Mouse (Mus musculus) neural tube, embryonic 12.5 days (tissue): ENCODE data around the gene Pdzph1. TPM values are rescaled to one million over a fixed set of nuclear protein-coding genes. Genes with fewer than 3 reads are reported as not detected.

ENCODE experiments used
- ATAC-seq: fragments of 200-750 bp; cut with Nextera tagmentation; 2 replicates; pipeline ENCODE4 v1.8.0; 2017; ENCODE audit warnings: low read depth, mild to moderate bottlenecking, moderate TSS enrichment, moderate library complexity; ENCODE audit not compliant: low FRiP score
- H3K27ac ChIP-seq: fragments of 300-500 bp; sonication (generic); 2 replicates; pipeline ENCODE4 v1.5.1; 2016
- H3K27me3 ChIP-seq: fragments of 300-500 bp; sonication (generic); replicated peaks from 2 replicates; pipeline ENCODE4 v1.6.1; 2016; ENCODE audit warnings: mild to moderate bottlenecking
- H3K36me3 ChIP-seq: fragments of 300-500 bp; sonication (generic); 2 replicates; pipeline ENCODE4 v1.6.1; 2016; ENCODE audit warnings: mild to moderate bottlenecking
- H3K4me1 ChIP-seq: fragments of 300-500 bp; sonication (generic); 2 replicates; pipeline ENCODE4 v1.6.1; 2016
- H3K4me2 ChIP-seq: fragments of 300-500 bp; sonication (generic); replicated peaks from 2 replicates; pipeline ENCODE4 v1.6.1; 2016; ENCODE audit warnings: mild to moderate bottlenecking
- H3K4me3 ChIP-seq: fragments of 300-500 bp; sonication (generic); 2 replicates; pipeline ENCODE4 v1.5.1; 2016
- H3K9ac ChIP-seq: fragments of 300-500 bp; sonication (generic); 2 replicates; pipeline ENCODE4 v1.6.1; 2016; ENCODE audit warnings: mild to moderate bottlenecking
- H3K9me3 ChIP-seq: fragments of 300-500 bp; sonication (generic); 2 replicates; pipeline ENCODE4 v1.6.1; 2016; ENCODE audit warnings: mild to moderate bottlenecking
- WGBS: fragments of 180-500 bp; shearing (Covaris S2); methylation state at CpG from one replicate; pipeline ENCODE4 v1.1.7; 2016; 5-methylcytosine and 5-hydroxymethylcytosine counted together
- polyA plus RNA-seq: library from polyadenylated mRNA; unstranded; fragments of >200 nt; fragmentation: Nextera tagmentation; extraction: Ambion mirVana; gene quantifications from 2 replicates; pipeline ENCODE4 v1.2.1, GENCODE M21; 2016

Pdzph1 gene
- polyA plus RNA-seq, 1 experiment from 2014 or later, result 3.8 TPM

DNA sequence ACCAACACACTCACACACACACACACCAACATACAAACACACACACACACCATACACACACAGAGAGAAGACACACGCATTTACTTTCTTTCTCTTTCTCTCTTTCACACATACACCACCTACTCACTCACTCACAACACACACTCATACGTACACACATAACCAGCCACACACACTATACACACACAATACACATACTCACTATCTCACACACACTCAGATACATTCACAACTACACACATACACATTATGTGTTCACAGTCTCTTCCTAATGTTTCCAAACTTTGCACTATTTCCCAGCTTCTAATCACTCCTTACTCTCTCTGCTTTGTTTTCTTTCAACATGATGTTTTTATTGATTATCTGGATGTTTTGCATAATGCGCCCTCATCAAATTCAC is 72.6 kb downstream of the Pdzph1 start:
- Histone ChIP-seq H3K27me3 (no peaks in the 10 kb centered on the region), H3K36me3 (no peaks in the 10 kb centered on the region), H3K4me2 (no peak overlapping the region), H3K4me1 (peaks cover 7% of the 10 kb centered on the region; the same call in 1 of the 2 replicates), H3K9me3 (no peaks in the 10 kb centered on the region), H3K4me3 (no peak overlapping the region), H3K9ac (no peak overlapping the region), H3K27ac (no peak overlapping the region)
- ATAC-seq, result no peak; the same call in 1 of the 2 replicates
- WGBS, result 90% methylated on average over 3 of the region's 3 CpGs

DNA sequence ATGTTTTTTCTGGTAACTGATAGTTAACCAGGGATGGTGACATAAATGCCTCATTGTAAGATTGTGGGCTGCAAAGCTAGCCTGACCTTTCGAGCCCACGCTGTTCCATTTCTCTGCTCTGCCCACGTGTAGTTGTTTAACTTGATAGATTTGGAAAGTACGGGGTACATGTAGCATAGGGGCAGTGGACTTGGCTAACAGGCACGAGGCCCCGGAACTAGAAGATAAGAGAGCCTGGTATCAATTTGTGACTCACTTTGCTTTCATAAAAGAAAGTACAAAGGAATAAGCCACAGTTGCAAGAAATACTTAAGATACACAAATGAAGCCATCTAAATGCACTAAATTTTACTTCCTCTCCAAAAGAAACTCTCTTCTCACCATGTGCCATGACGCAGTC is 79.6 kb downstream of the Pdzph1 start:
- no peak overlapping the region for H3K4me3 ChIP-seq
- 86% methylated on average over 7 of the region's 7 CpGs for WGBS
- no peak overlapping the region for H3K4me2 ChIP-seq
- no peaks in the 10 kb centered on the region for H3K27me3 ChIP-seq
- H3K9ac ChIP-seq, result no peak overlapping the region
- no peak overlapping the region for H3K27ac ChIP-seq
- no peaks in the 10 kb centered on the region for H3K4me1 ChIP-seq
- ATAC-seq, result no peak
- no peaks in the 10 kb centered on the region for H3K9me3 ChIP-seq
- no peaks in the 10 kb centered on the region for H3K36me3 ChIP-seq

DNA sequence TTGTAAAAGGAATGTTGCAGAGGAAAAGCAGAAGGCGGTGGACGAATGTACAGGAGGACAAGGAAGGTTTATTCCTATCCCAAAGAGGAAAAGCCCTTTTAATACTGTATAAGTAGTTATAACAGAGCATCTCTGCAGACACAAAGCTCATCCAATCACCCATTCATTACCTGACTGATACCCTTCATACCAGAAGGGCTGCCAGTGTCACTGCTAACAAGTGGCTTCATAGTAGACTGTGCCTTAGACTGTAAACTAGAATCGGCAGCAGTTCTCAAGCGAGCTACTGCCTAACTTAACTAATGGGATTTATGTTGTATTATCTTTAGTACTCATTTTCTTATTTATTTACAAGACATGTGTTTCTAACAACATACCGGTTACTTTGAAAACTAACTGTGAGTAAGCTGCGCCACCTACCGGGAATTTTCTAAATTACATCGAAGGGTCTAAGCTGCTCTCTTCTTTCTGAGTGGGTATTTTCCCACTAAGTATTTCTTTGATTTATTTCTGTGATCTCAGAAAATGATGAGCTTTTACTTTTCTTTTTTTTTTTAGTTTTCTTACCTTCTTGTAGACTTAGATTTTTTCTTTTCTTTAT is 82.0 kb downstream of the Pdzph1 start:
- no peak overlapping the region for H3K4me3 ChIP-seq
- no peaks in the 10 kb centered on the region for H3K36me3 ChIP-seq
- ATAC-seq, result peak; percentile 72
- no peaks in the 10 kb centered on the region for H3K9me3 ChIP-seq
- H3K4me2 ChIP-seq, result no peak overlapping the region
- 37% methylated on average over 8 of the region's 8 CpGs for WGBS
- no peaks in the 10 kb centered on the region for H3K27me3 ChIP-seq
- H3K4me1 ChIP-seq, result no peaks in the 10 kb centered on the region
- H3K9ac ChIP-seq, result no peak overlapping the region
- H3K27ac ChIP-seq, result no peak overlapping the region

DNA sequence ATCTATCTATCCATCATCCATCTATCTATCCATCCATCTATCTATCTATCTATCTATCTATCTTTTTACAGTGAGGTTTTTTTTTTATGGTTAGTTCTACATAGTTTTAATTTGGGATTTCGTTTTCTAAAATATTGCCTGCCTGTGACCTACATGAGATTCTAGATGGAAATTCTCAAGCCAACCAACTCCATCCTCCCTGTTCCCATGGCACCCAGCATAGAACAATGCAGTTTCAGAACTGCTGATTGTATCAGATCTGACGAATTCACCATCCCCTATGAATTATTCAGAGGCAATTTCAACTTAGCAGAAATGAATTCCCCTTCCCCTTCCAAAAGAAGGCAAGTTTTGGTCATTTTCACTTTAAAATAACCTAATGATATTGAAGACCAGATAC is 85.2 kb downstream of the Pdzph1 start:
- Histone ChIP-seq H3K4me2 (no peak overlapping the region), H3K4me3 (no peak overlapping the region), H3K27ac (no peak overlapping the region), H3K9ac (no peak overlapping the region), H3K27me3 (no peaks in the 10 kb centered on the region), H3K9me3 (no peaks in the 10 kb centered on the region), H3K36me3 (no peaks in the 10 kb centered on the region), H3K4me1 (no peaks in the 10 kb centered on the region)
- no peak for ATAC-seq
- 54% methylated on average over 2 of the region's 2 CpGs for whole genome bisulfite sequencing

DNA sequence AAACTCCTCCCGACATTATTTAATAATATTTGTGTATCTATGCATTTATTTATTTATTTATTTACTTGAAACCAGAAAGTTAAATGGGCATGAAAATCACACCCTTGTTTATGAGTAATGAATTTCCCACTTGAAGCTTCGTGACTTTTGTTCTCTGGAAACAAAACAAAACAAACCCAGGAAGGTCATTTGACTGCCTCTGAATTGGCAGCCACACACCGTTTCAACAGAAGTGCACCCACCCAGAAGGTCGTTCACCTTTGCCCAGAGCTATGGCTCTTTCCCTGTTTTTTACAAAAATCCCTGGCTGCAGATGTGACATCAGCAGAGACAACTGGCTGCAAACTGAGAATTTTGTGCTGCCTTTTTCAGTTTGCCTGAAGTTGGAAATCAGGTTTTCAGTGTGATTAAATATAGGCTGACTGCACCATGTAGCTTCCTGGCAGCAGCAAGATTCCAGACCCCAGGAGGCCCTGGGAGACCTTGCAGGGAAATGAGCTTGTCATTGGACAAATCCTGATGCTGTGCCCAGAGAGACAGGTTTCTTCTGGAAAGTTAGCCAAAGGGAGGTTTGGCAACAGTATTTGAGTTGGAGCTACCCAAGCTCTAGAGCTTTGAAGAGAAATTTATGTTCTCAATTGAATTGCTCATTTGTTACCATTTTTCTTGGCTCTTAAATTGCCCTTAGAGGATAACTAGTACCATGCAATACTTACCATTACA is 99.5 kb downstream of the Pdzph1 start:
- WGBS, result 30% methylated on average over 4 of the region's 4 CpGs
- Histone ChIP-seq H3K27me3 (no peaks in the 10 kb centered on the region), H3K4me1 (no peaks in the 10 kb centered on the region), H3K9ac (no peak overlapping the region), H3K4me3 (no peak overlapping the region), H3K36me3 (no peaks in the 10 kb centered on the region), H3K27ac (no peak overlapping the region), H3K9me3 (no peaks in the 10 kb centered on the region), H3K4me2 (no peak overlapping the region)
- ATAC-seq, result no peak

DNA sequence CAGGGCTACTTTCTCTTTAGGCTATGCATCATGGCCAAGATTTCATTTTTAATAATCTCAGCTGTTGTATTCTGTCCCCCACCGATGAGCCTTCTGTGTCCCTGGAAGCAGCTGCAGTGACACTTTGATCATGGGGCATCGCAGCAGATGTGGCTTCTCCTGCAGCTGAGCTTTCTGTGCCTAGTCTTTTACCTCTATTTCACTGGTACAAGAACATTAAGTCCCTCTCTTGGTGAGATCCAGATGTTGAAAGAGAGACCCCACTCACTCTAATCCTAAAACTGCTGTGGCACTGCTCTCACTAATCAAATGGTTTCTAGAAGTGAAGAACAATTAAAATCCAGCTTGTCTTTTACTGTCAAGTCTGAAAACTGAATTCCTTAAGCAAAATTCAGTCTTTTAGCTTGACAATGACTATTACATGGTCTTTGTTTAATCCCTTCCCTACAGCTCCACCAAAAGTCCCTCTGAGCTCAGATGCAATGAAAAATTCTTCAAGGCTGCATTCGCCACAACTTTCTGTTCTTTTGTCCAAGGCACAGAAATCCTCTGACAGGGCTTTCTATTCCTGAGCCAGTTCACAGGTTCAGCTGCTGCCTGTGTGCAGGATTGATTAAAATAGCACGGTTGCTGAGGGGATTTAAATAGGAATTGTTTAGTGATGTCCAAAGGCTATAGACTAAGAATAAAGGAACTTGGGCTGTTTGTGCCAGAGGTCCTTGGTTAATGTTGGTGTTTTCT is 101.1 kb downstream of the Pdzph1 start:
- Histone ChIP-seq H3K4me2 (no peak overlapping the region), H3K27ac (no peak overlapping the region), H3K4me1 (no peaks in the 10 kb centered on the region), H3K4me3 (no peak overlapping the region), H3K9me3 (no peaks in the 10 kb centered on the region), H3K36me3 (no peaks in the 10 kb centered on the region), H3K27me3 (no peaks in the 10 kb centered on the region), H3K9ac (no peak overlapping the region)
- ATAC-seq, result no peak
- 52% methylated on average over 4 of the region's 4 CpGs for WGBS

DNA sequence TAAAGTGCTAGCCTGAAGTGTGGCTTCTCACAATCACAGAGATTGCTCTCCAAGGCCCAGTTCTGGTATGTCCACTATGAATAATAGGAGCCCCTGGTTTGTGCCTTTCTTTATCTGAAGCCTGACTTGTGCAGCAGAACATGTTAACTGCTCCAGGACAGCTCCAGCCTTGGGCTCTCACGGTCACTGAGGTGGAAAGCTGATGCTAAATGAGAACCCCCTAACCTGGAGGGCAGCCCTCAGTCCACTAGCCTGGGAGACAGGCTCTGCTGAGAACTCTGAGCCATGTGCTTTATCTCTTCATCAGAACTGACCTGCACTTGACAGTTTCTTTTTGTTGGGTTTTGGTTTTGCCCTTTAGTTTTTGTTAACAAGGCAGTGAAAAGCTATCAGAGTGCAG is 106.8 kb downstream of the Pdzph1 start:
- no peak overlapping the region for H3K4me3 ChIP-seq
- ATAC-seq, result no peak
- no peaks in the 10 kb centered on the region for H3K27me3 ChIP-seq
- 57% methylated on average over 1 of the region's 1 CpGs for WGBS
- no peak overlapping the region for H3K4me2 ChIP-seq
- no peak overlapping the region for H3K27ac ChIP-seq
- H3K4me1 ChIP-seq, result no peaks in the 10 kb centered on the region
- H3K9ac ChIP-seq, result no peak overlapping the region
- no peaks in the 10 kb centered on the region for H3K9me3 ChIP-seq
- no peaks in the 10 kb centered on the region for H3K36me3 ChIP-seq

DNA sequence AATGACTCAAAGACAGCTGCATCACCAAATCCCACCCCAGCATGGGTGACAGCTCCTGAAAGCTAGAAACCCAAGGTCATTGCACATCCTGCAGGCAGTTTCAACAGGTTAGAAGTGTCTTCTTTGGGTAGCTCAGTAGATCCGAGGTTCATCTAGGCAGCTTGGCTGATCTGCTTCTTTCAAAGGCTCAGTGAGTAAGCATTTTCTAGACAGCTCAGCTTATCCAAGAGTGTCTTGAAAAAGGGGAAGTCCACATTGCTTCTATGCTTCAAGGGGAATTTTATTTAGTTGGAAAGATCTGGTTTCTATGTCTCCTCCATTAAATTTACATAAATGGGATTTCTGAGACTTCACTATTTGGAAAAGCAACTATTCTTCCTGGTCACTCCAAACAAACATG is 117.8 kb downstream of the Pdzph1 start:
- Histone ChIP-seq H3K27ac (no peak overlapping the region), H3K9ac (no peak overlapping the region), H3K4me1 (no peaks in the 10 kb centered on the region), H3K36me3 (no peaks in the 10 kb centered on the region), H3K27me3 (no peaks in the 10 kb centered on the region), H3K4me2 (no peak overlapping the region), H3K4me3 (no peak overlapping the region), H3K9me3 (no peaks in the 10 kb centered on the region)
- WGBS, result 78% methylated on average over 1 of the region's 1 CpGs
- ATAC-seq, result no peak

DNA sequence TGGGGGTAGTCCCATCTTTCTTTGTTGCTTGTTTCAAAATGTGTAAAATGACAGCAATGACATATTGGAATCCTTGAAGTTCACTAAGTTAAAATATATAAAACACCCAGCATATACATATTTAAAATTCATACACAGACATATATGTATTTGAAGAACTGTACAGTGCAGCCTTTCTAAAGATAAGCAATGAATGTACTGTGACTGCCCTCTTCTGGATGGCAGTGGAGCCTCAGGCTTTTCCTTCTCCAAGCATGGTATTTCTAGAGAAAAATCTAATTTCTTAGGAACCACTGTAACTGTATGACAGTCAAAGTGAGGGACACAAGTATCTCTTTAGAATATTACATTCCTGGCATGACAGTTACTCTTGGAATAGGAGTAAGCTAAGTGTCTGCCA is 120.4 kb downstream of the Pdzph1 start:
- ATAC-seq, result no peak
- Histone ChIP-seq H3K36me3 (no peaks in the 10 kb centered on the region), H3K4me3 (no peak overlapping the region), H3K9ac (no peak overlapping the region), H3K9me3 (no peaks in the 10 kb centered on the region), H3K4me1 (no peaks in the 10 kb centered on the region), H3K4me2 (no peak overlapping the region), H3K27me3 (no peaks in the 10 kb centered on the region), H3K27ac (no peak overlapping the region)

Other genes starting within 250 kb of the Pdzph1 start
- gene Nudt12, start 22.0 kb upstream of the Pdzph1 start, polyA plus RNA-seq, result 5.3 and 7.9 TPM in 2 replicates